Mouse (Mus musculus) G1E (cell line): ENCODE results near the gene Klhl5. TPM values are rescaled to one million over a fixed set of nuclear protein-coding genes. Genes with fewer than 3 reads are reported as not detected.

ENCODE experiments used
- ATAC-seq: 2 replicates; pipeline ENCODE4 v1.8.0; 2016; ENCODE audit warnings: mild to moderate bottlenecking; ENCODE audit not compliant: insufficient number of reproducible peaks, poor library complexity, low FRiP score, severe bottlenecking; ENCODE audit errors: extremely low read depth
- DNase-seq: peaks from one replicate; pipeline ENCODE4 v3.0.0; 2012; ENCODE audit warnings: low spot score
- H3K27me3 ChIP-seq: 2 replicates; pipeline ENCODE4 v1.6.1; 2012; ENCODE audit warnings: mild to moderate bottlenecking, low read length, inconsistent platforms; ENCODE audit not compliant: insufficient read depth
- H3K36me3 ChIP-seq: replicated peaks from 2 replicates; pipeline ENCODE3; 2012; ENCODE audit warnings: mild to moderate bottlenecking, inconsistent platforms
- H3K4me1 ChIP-seq: 2 replicates; pipeline ENCODE4 v1.6.1; 2012; ENCODE audit warnings: low read depth, low read length, inconsistent platforms, mixed read lengths; ENCODE audit not compliant: insufficient read depth
- H3K4me3 ChIP-seq: 2 replicates; pipeline ENCODE4 v1.5.1; 2012; ENCODE audit warnings: low read depth, mild to moderate bottlenecking, inconsistent platforms, low read length, moderate library complexity, mixed read lengths
- H3K9me3 ChIP-seq: replicated peaks from 2 replicates; pipeline ENCODE4 v1.6.1; 2012; ENCODE audit warnings: inconsistent platforms
- CTCF ChIP-seq: IDR thresholded peaks from 2 replicates; pipeline ENCODE4 v1.5.1; 2012; ENCODE audit warnings: low read depth, low read length, inconsistent platforms, mixed read lengths
- GATA1 ChIP-seq: IDR thresholded peaks from 2 replicates; pipeline ENCODE4 v1.6.1; 2012; ENCODE audit warnings: borderline replicate concordance, low read length, inconsistent platforms, mixed read lengths
- GATA2 ChIP-seq: IDR thresholded peaks from 2 replicates; pipeline ENCODE4 v1.6.1; 2012; ENCODE audit warnings: low read depth, low read length, inconsistent platforms, borderline replicate concordance
- POLR2AphosphoS5 ChIP-seq: IDR thresholded peaks from 2 replicates; pipeline ENCODE4 v1.6.1; 2012; ENCODE audit warnings: low read depth, low read length, inconsistent platforms; ENCODE audit not compliant: insufficient replicate concordance
- TAL1 ChIP-seq: conservative IDR thresholded peaks from 2 replicates; pipeline ENCODE4 v1.6.1; 2012; ENCODE audit warnings: low read depth, low read length, inconsistent platforms, mixed read lengths
- polyA plus RNA-seq: library from polyadenylated mRNA; stranded (reverse); fragments of >175 nt; gene quantifications from 2 replicates; pipeline ENCODE4 v1.2.3, GENCODE M21; 2012
- total RNA-seq, 2 experiments: library from RNA; stranded (forward) in 1 of 2; stranded (reverse) in 1 of 2; fragments of 200-1000 nt in 1 of 2; fragments of >200 nt in 1 of 2; fragmentation: Nextera tagmentation in 1 of 2; gene quantifications; 2 replicates each; pipeline ENCODE4 v1.2.3; 2014 to 2017

Gene Klhl5
- total and polyA plus RNA-seq, 3 experiments: 0.07 to 4.7 (median 0.49) TPM

GRCm38 (mm10) chr5:65079881-65080280, 27.5 kb upstream of the Klhl5 start:
- Histone ChIP-seq H3K4me3 (no peak overlapping the region), H3K36me3 (no peaks in the 10 kb centered on the region), H3K27me3 (no peaks in the 10 kb centered on the region), H3K4me1 (peaks cover 3% of the 10 kb centered on the region; the same call in 1 of the 2 replicates), H3K9me3 (no peaks in the 10 kb centered on the region)
- DNase-seq (no peak), ATAC-seq (no peak)
- TF ChIP-seq POLR2AphosphoS5: no peak
- no peak for TF ChIP-seq GATA1
- TF ChIP-seq TAL1: no peak
- no peak for TF ChIP-seq GATA2
- no peak for TF ChIP-seq CTCF

DNA sequence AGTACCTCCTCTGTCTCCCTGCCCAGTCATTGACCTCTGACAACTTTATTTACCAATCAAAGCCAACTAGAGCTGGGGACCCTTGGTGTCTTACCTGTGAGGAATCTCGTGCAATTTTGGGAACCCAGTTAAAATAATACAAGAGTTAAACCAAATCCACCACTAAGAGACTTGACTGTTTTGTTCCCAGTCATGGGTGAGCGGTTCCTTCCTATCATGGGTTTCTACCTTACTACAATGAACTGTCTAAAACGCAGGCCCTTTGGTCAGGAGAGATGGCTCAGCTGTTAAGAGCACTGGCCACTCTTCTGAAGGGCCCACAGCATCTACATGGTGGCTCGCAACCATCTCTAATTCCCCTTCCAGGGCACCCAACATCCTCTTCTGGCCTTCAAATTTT, 25.5 kb upstream of the Klhl5 start:
- H3K36me3 ChIP-seq: no peaks in the 10 kb centered on the region
- TF ChIP-seq GATA2: no peak
- TF ChIP-seq GATA1: no peak
- no peak for TF ChIP-seq CTCF
- no peak for TF ChIP-seq TAL1
- TF ChIP-seq POLR2AphosphoS5: no peak
- peaks cover 3% of the 10 kb centered on the region; the same call in 1 of the 2 replicates for H3K4me1 ChIP-seq
- no peaks in the 10 kb centered on the region for H3K9me3 ChIP-seq
- no peaks in the 10 kb centered on the region for H3K27me3 ChIP-seq
- DNase-seq (no peak), ATAC-seq (no peak)
- H3K4me3 ChIP-seq: no peak overlapping the region

- H3K27me3 ChIP-seq: no peaks in the 10 kb centered on the region
- no peaks in the 10 kb centered on the region for H3K36me3 ChIP-seq
- H3K4me3 ChIP-seq: no peak overlapping the region
- TF ChIP-seq GATA2: no peak
- no peak for TF ChIP-seq GATA1
- TF ChIP-seq CTCF: no peak
- no peak for TF ChIP-seq TAL1
- TF ChIP-seq POLR2AphosphoS5: no peak
- no peak for DNase-seq
- no peak for ATAC-seq
- no peaks in the 10 kb centered on the region for H3K4me1 ChIP-seq
- no peaks in the 10 kb centered on the region for H3K9me3 ChIP-seq
Measured at GRCm38 (mm10) chr5:65086522-65086921, 20.8 kb upstream of the Klhl5 start.

DNA sequence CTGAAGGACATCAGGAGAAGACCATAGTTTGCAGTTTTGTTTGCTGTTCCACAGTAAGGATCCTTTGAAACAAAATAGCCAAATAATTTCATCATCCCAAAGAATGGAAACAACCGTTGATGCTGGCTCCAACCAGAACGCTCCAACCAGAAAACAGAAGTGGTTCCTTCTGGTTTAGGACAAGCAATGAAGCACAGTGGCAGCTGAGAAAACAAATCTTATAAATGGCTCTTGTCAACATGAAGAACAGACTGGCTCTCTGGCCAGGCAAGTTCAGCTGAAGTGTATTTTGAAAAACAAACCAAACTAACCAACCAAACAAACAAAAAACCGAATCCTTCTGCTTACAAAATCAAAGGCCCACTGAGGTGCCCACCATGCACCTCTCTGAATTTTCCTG, 17.6 kb upstream of the Klhl5 start:
- Histone ChIP-seq H3K9me3 (no peaks in the 10 kb centered on the region), H3K27me3 (no peaks in the 10 kb centered on the region), H3K36me3 (no peaks in the 10 kb centered on the region), H3K4me1 (no peaks in the 10 kb centered on the region), H3K4me3 (no peak overlapping the region)
- DNase-seq: no peak
- TF ChIP-seq TAL1: no peak
- TF ChIP-seq GATA1: no peak
- no peak for TF ChIP-seq POLR2AphosphoS5
- TF ChIP-seq CTCF: no peak
- no peak for TF ChIP-seq GATA2
- no peak for ATAC-seq

- Histone ChIP-seq H3K4me1 (no peaks in the 10 kb centered on the region), H3K27me3 (no peaks in the 10 kb centered on the region), H3K4me3 (no peak overlapping the region), H3K9me3 (no peaks in the 10 kb centered on the region), H3K36me3 (no peaks in the 10 kb centered on the region)
- TF ChIP-seq GATA2: no peak
- no peak for TF ChIP-seq TAL1
- no peak for TF ChIP-seq CTCF
- TF ChIP-seq POLR2AphosphoS5: no peak
- no peak for TF ChIP-seq GATA1
- ATAC-seq (no peak), DNase-seq (no peak)
Measured at GRCm38 (mm10) chr5:65091184-65091858, 16.0 kb upstream of the Klhl5 start.

- Histone ChIP-seq H3K4me1 (no peaks in the 10 kb centered on the region), H3K9me3 (no peaks in the 10 kb centered on the region), H3K4me3 (no peak within 1 kb of the TSS), H3K36me3 (no peaks in the 10 kb centered on the region), H3K27me3 (no peaks in the 10 kb centered on the region)
- DNase-seq: no peak
- ATAC-seq: no peak
- TF ChIP-seq CTCF: no peak
- no peak for TF ChIP-seq GATA2
- no peak for TF ChIP-seq POLR2AphosphoS5
- no peak for TF ChIP-seq GATA1
- no peak for TF ChIP-seq TAL1
Measured at GRCm38 (mm10) chr5:65091921-65092320, 15.4 kb upstream of the Klhl5 start, which contains the start of gene Tmem156. Tmem156 (minus strand) TSS chr5:65092132.

GRCm38 (mm10) chr5:65093769-65094168, 13.6 kb upstream of the Klhl5 start:
- H3K36me3 ChIP-seq: no peaks in the 10 kb centered on the region
- no peak for ATAC-seq
- DNase-seq: no peak
- no peaks in the 10 kb centered on the region for H3K4me1 ChIP-seq
- no peaks in the 10 kb centered on the region for H3K9me3 ChIP-seq
- peaks cover 2% of the 10 kb centered on the region; the same call in 1 of the 2 replicates for H3K27me3 ChIP-seq
- no peak for TF ChIP-seq GATA1
- H3K4me3 ChIP-seq: no peak overlapping the region
